Mouse (Mus musculus): Measurements from ENCODE around the gene Olfr157.

- TF ChIP-seq CTCF (IDR thresholded peaks at IDR 0.05; ENCODE audit: low read depth, low read length): no peak
- no peak for TF ChIP-seq POLR2A (IDR thresholded peaks at IDR 0.05; ENCODE audit: extremely low read depth, insufficient read depth, low read length)
Observed at GRCm38 (mm10) chr4:43822896-43823550, 17.0 kb downstream of the Olfr157 start.

Data from liver, adult 2 months (tissue).